13 mouse cellular contexts compared by ENCODE assay signal in genomic region chr5:54087912-54088311, GRCm38 (mm10).
"Had no signal": no experiment of that assay in that cellular context is flagged by ENCODE, and none has a peak within 500 bp of the region (broad histone marks: within the 10 kb centered on the region; RNA-seq: fewer than 3 reads in every experiment).

No protein-coding gene starts in this region.

- H3K4me2 ChIP-seq: lung, embryonic 14.5 days; midbrain, embryonic 12.5 days; neural tube, embryonic 12.5 days; stomach, embryonic 15.5 days had no signal

- H3K4me1 ChIP-seq: neural tube, embryonic 12.5 days; stomach, embryonic 15.5 days had no signal

- DNase-seq: lung, adult 18-20 months; lung, embryonic 14.5 days; lung, postnatal 10 days; lung, postnatal 4 days; midbrain, embryonic 14.5 days; right cerebral cortex, postnatal 14 days; thymus, adult 2 months; thymus, postnatal 36 days had no signal

- H3K27me3 ChIP-seq: megakaryocyte, embryonic 14.5 days; midbrain, embryonic 12.5 days; neural tube, embryonic 12.5 days; stomach, embryonic 15.5 days had no signal

- H3K36me3 ChIP-seq: midbrain, embryonic 12.5 days; neural tube, embryonic 12.5 days; stomach, embryonic 15.5 days had no signal

- H3K9me3 ChIP-seq: megakaryocyte, embryonic 14.5 days; midbrain, embryonic 12.5 days; neural tube, embryonic 12.5 days; stomach, embryonic 15.5 days had no signal

- H3K27ac ChIP-seq: midbrain, embryonic 12.5 days; neural tube, embryonic 12.5 days; stomach, embryonic 15.5 days; stomach, postnatal 0 days had no signal

- H3K4me3 ChIP-seq: megakaryocyte, embryonic 14.5 days; midbrain, embryonic 12.5 days; neural tube, embryonic 12.5 days; stomach, embryonic 15.5 days had no signal

- H3K9ac ChIP-seq: lung, embryonic 14.5 days; midbrain, embryonic 12.5 days; neural tube, embryonic 12.5 days; stomach, embryonic 15.5 days had no signal
